Comparison of ENCODE assay signal across 14 mouse cellular contexts in the genomic region with DNA sequence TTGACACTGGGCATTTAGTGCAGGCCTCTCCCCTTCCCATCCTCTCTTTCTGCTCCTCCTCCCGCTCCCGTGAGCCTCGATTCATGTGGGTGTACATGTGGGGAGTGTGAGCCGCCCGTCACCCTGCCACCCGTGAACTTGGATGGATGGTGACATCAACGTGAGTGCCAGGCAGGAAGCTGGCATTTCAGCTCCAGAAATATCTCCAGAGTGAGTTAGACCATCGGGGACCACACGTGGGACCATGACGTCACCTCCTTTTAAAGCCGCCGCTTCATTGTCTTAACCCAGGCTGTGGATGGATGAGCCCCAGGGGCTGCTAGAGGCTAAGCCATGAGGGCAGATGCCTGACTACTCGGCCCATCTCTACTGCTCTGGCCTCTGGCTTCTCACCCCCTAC.
DNase-seq lines count a peak whose midpoint lies in the region; ATAC-seq and TF ChIP-seq lines count a peak whose summit lies in the region.
"Had no signal": no experiment of that assay in that cellular context is flagged by ENCODE, and none has a peak within 500 bp of the region (broad histone marks: within the 10 kb centered on the region; RNA-seq: fewer than 3 reads in every experiment).

No protein-coding gene starts in this region.

- WGBS in cerebellum, adult 2 months: 21% methylated on average over 13 of the region's 13 CpGs
- WGBS in olfactory bulb, adult 2 months: 43% methylated on average over 13 of the region's 13 CpGs

- no peak for TF ChIP-seq CTCF in cerebellum, adult 2 months (IDR thresholded peaks at IDR 0.05; ENCODE audit: borderline replicate concordance, insufficient read depth, low read depth, low read length)
- TF ChIP-seq CTCF in brain, embryonic 14.5 days (IDR thresholded peaks at IDR 0.05; ENCODE audit: borderline replicate concordance, extremely low read depth, insufficient read depth, insufficient read length): no peak
- no peak for TF ChIP-seq CTCF in olfactory bulb, adult 2 months (IDR thresholded peaks at IDR 0.05; ENCODE audit: insufficient read depth, low read depth, low read length)

- H3K4me3 ChIP-seq in cerebellum, adult 2 months (replicated peaks; ENCODE audit: insufficient read depth, low read depth, low read length): peak overlapping the region; percentile 35
- peak overlapping the region; percentile 39 for H3K4me3 ChIP-seq in olfactory bulb, adult 2 months (ENCODE audit: insufficient read depth, low read depth, low read length)
- H3K4me3 ChIP-seq: hindbrain, embryonic 13.5 days; liver, embryonic 15.5 days; neural tube, embryonic 12.5 days; stomach, embryonic 15.5 days had no signal

- H3K27ac ChIP-seq in cerebellum, adult 2 months (ENCODE audit: insufficient read depth, low read length): no peak overlapping the region
- H3K27ac ChIP-seq in olfactory bulb, adult 2 months (ENCODE audit: insufficient read depth, low read depth, low read length): no peak overlapping the region
- H3K27ac ChIP-seq: hindbrain, embryonic 13.5 days; kidney, postnatal 0 days; liver, embryonic 15.5 days; neural tube, embryonic 12.5 days; stomach, embryonic 15.5 days had no signal

- intact Hi-C loops in left cerebral cortex, postnatal 10 days (cut with DNase I): no loop called here

- ATAC-seq in cerebellum, adult (ENCODE audit: insufficient number of reproducible peaks, low FRiP score, low TSS enrichment): no peak

- no peaks in the 10 kb centered on the region for H3K27me3 ChIP-seq in cerebellum, adult 2 months (ENCODE audit: control insufficient read depth, insufficient read depth, low read length)
- H3K27me3 ChIP-seq: liver, embryonic 15.5 days; neural tube, embryonic 12.5 days; stomach, embryonic 15.5 days had no signal

- peak in 1 of 2 experiments; percentile 55 for DNase-seq in cerebellum, adult 2 months
- peak; percentile 46 for DNase-seq in left cerebral cortex, adult 11 months (ENCODE audit: low spot score)
- no peak for DNase-seq in left cerebral cortex, postnatal 10 days (ENCODE audit: extremely low spot score in 1 of 2, low spot score in 2 of 2)
- peak; percentile 50 for DNase-seq in brain, embryonic 14.5 days (ENCODE audit: low read depth)
- DNase-seq in testis, postnatal 14 days (ENCODE audit: low spot score): no peak
- DNase-seq in neural tube, embryonic 10.5 days (ENCODE audit: extremely low spot score, low spot score): no peak
- DNase-seq: adrenal gland, postnatal 36 days had no signal

- no peak for TF ChIP-seq POLR2A in cerebellum, adult 2 months (IDR thresholded peaks at IDR 0.05; ENCODE audit: borderline replicate concordance, insufficient read depth, low read length)
- TF ChIP-seq POLR2A in brain, embryonic 14.5 days (IDR thresholded peaks at IDR 0.05; ENCODE audit: borderline replicate concordance, extremely low read depth, insufficient read depth, insufficient read length, poor library complexity, severe bottlenecking): no peak
- TF ChIP-seq POLR2A in olfactory bulb, adult 2 months (IDR thresholded peaks at IDR 0.05; ENCODE audit: insufficient read depth, low read depth, low read length): no peak

- H3K4me1 ChIP-seq in cerebellum, adult 2 months (ENCODE audit: control insufficient read depth, insufficient read depth, low read length): peaks cover 7% of the 10 kb centered on the region; the same call in 1 of the 2 replicates
- H3K4me1 ChIP-seq in olfactory bulb, adult 2 months (ENCODE audit: control insufficient read depth, insufficient read depth, low read length): peaks cover 10% of the 10 kb centered on the region
- H3K4me1 ChIP-seq: liver, embryonic 15.5 days; stomach, embryonic 15.5 days had no signal

Comparison
In these comparisons a context has a peak if more than half of its experiments do, and no peak if none do; other contexts are left out.
1. DNase-seq: peak in left cerebral cortex, adult 11 months (single experiment) and brain, embryonic 14.5 days (single experiment); none in left cerebral cortex, postnatal 10 days (0 of 2), testis, postnatal 14 days (single experiment) and neural tube, embryonic 10.5 days (single experiment).